Mouse (Mus musculus) left cerebral cortex, postnatal 4 days (tissue): ENCODE measurements at regions not wholly inside any gene's neighbourhood (a gene's known extent, or its start where the extent isn't known, plus 50 kb on each side); places are given as distances from the start of the nearest gene placed in this dataset.

Experiments
- DNase-seq: peaks from one replicate; pipeline ENCODE4 v3.0.0-alpha.2; 2022
- intact Hi-C: fragments of 180-260 bp; cut with DNase I; formaldehyde crosslinking; loops from one replicate; pipeline ENCODE4 v1.15.1; 2025

DNA sequence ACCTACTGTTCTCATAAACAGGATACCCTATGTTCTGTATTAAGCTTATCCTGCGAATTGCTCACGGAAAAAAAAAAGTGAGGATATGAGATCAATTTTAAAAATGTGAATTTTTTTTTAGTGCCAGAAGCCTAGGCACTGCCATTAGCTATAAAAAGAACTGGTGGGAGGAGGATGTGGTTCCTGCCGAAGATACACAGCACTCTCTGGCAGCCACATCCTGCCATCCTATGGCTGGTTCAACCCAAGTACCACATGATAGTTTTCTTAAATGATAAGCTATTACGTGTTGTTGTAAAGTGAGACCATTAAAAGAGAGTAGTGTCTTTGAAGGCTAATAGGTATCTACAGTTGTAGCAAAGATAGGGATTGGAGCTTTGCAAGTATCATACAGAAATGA, 58.2 kb upstream of the Ppp3ca start:
- intact Hi-C loops, result no loop called here
- DNase-seq, result no peak

DNA sequence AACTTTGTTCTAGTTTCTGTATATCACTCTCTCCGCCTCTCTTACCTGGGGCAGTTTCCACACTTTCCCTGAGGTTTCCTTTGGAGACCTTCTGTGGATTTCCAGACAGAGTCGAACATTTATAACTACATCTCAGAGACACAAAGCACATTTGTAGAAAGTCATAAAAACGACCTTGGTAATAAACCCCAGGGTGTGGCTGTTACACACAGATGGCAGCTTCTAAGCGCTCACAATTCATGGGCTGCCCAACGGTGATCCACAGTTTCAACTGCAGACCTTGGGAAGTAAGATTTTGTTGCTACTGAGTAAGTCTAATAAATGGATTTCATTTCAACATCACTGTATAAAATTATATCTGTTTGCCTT, 59.4 kb upstream of the Ppp3ca start:
- no peak for DNase-seq
- intact Hi-C loops, result no loop called here

DNA sequence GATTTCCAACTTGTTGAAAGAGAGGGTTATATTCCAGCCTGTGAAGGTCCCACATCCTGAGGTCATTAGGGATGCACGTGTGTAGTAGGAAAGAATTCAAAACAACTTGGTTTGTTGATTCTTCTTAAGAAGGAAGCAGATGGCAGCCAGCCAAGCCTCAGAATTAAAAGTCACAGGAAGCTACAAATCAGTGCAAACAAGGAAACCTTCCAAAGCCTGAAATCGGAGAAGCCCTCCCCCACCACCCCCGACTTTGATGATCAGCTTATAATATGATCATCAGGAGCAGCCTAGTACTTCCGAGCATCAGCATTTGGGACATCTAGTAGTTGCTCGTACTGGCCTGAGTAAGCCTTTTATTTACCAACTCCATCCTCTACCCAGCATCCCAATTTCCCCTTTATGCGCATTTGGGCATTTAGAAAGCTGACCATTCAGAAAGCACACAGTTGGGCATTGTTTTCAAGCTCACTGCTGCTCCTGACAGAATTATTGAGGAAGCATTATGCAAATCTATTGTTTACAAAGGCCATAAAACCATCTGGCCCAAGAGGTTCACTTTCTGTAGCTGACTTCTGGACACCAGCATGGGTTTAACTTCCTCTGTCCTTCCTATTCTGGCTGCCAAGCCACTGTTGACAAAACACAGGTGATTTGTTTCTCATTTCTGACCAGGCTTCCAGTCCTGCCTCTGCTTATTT, 59.9 kb upstream of the Ppp3ca start:
- peak; percentile 6 for DNase-seq
- intact Hi-C loops, result no loop called here

DNA sequence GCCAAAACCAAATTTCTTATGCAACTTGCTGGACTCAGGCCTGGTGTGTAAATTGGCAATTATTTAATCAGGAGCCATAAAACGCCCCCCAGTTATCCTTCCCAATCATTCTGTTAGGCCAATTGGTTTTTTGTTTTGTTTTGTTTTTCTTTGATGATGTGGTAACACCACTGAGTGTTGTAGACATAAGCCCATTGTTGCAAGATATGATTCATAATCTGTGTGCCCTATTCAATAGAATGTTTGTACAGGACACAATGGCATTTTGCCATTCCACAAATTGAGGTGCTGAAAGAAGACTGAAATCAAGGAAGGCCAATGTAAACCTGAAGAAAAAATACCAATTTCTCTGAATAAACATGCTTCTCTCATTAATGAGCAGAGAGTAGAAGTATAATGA, 68.2 kb upstream of the Ppp3ca start:
- intact Hi-C loops, result no loop called here
- DNase-seq, result no peak

DNA sequence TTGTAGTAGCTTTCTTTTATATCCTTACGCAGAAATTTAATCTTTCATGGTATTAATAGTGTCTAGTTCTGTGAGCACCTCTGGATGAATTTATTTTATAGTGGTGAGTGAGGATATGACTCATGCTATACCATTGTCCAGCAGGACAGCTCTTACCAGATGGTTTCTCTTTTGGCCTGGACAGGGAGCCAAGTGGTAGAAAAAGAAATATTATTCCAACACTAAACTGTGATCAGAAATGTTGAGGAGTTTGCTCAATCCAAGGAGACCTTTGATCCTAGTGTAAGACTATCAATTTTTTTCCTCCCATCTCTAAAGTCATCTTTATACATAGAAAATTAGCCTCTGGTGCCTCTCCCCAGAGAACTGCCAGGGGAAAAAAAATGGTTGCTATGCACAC, 86.0 kb upstream of the Ppp3ca start:
- intact Hi-C loops, result no loop called here
- no peak for DNase-seq

DNA sequence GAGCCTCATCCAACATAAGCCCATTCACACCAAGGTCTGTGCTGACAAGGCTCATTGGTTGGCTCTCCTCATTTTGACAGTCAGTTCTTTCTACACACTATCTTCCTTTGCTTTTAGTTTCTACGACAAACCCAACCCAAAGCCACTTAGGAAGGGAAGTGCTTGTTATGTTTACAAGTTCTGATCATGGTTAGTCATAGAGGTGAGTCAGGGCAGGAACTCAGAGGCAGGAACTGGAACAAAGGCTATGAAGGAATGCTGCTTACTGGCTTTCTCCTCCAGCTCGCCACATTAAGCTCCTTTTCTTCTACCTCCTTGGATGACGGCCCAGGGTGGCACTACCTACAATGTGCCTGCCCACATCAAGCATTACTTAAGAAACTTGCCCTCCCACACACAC, 91.9 kb upstream of the Ppp3ca start:
- DNase-seq, result no peak
- intact Hi-C loops, result no loop called here

DNA sequence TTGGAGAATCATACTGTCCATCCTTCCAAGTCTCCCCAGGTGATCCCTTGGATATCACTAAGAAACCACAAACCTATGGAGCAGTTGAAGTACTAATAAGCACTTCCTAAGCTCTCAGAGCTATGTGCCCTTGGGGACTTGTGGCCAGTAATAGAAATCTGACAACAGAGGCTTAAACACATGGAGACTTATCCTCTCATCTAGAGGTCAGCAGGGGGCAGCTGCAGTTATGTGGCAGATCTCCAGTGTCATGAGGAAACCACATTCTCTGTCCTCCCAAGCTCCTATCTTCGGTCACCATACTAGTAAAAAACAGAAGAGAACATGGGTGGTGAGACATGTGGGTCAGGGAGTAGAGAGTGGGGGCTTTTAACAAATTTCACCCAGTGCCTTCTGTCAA, 99.4 kb upstream of the Ppp3ca start:
- intact Hi-C loops, result no loop called here
- no peak for DNase-seq

DNA sequence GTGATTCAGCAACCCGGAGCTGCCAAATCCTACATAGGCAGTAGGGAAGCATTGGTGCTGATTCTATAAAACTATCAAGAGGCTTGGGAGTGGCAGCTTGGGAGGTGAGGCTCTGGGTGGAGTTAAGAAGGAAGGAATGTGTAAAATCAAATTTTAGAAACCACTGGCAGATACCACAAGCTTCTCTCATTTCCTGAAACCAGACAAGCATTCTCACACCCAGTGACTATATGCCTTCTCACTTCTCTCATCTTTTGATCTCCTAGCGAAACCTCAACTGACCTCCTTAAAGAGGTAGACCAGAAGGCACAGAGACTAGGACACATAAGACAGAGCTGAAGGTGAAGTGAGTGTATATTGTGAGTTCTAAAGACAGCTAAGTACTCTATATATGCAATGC, 113.4 kb upstream of the Ppp3ca start:
- intact Hi-C loops, result no loop called here
- no peak for DNase-seq

DNA sequence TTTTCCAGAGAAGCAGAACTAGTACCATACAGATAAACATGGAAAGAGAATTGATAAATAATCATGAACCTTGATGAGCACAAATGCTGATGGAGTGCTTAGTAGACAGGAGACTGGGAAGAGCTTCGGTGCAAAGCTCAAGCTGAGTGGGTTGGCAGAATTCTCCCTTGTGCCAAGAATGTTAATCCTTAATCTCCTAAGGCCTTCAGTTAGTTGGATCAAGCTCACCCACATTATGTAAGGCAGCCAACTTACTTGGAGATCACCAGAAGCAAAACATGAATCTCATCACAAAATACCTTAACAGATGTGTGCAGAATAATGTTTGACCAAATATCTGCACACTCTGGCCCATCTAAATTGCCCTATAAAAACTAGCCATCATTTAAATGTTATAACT, 120.5 kb upstream of the Ppp3ca start:
- intact Hi-C loops, result no loop called here
- no peak for DNase-seq

DNA sequence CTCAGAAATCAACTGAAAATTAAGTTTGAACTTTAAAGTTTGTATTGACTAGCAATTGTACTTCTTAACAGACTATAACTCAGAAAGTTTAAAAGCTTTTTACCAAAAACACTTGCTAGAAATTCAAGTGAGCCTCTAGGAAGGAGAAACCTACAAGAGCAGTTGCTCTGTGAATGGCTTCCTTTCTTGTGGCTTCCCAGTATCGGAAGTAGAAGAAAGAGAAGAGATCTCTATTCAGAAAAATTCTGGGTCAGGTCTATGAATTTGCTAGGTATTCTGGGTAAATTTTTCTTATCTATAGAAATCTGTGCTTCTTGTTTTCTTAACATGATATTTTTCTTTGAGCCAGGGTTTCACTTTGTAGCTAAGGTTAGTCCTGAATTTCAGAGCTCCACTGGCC, 138.3 kb upstream of the Ppp3ca start:
- no peak for DNase-seq
- intact Hi-C loops, result no loop called here

DNA sequence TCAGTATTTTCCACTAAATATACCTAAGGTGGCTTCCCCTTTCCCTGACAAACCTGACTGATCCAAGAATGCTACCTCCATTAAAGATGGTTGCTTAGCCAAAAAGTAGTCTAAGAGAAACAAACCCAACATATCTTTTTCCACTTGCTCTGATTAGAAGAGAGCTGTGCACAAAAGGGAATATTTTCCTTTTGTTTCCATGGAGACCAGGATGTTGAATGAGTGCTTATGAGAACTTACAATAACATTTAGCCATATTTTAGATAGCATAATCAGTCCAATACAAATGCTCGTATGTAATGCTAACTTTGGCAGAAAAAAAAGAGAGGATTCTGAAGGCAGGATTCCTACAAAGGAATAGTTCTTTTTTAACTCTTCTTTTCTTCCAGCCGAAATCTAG, 161.3 kb upstream of the Ppp3ca start:
- DNase-seq, result no peak
- intact Hi-C loops, result no loop called here

DNA sequence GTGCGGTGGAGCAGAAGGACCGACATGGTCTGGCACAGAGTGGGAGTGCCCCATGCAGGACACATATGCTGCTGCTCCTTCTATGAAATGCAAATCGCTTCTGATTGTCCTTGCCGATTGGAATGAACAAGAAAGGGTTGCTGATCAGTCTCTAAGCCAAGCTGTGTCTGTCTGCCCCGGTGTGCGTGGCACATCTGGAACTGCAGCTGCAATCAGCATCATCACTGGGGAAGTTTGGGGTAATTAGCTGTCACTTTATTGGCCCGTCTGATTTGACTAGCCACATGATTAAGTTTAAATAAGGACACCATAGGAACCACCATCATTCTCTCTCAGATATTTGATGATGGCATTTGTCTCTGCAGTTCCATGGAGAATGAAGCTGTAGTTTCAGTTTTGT, 162.9 kb upstream of the Ppp3ca start:
- DNase-seq, result peak; percentile 2
- intact Hi-C loops, result no loop called here

DNA sequence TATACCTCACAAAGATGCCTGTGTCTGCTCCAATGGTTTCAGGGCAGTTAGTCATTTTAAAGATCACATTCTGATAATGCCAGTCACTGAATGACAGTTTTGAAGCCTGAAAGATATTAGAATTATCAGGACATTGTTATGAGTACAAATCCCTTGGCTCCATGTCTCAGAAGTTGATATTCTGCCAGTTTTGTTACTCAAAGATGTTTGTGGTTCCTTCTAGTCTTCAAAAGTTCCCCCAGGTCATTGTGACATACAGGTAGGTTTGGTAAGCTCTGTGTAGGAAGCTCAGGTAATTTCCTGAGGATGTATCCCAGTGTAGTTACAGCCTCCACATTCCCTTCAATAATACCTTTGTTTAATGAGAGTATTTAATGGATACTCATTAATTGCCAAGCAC, 169.0 kb upstream of the Bank1 start:
- no peak for DNase-seq
- intact Hi-C loops, result no loop called here

DNA sequence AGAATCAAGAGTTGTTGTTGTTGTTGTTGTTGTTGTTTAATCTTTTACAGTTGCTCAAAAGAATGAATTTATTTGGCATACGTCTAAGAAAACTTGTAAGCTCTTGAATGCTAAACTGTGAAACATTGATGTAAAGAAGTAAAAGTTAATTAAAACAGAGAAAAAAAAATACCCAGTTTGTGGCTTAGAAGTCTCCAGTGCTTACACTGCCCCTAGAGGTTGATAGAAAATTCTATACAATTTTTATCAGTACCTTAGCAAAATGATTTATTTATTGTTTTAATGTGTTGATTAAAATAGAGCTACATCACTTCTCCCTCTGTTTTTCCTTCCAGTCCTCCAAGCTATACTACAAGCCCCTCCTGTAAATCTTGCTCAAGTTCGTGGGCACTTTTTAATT, 165.8 kb upstream of the Bank1 start:
- intact Hi-C loops, result no loop called here
- DNase-seq, result no peak

DNA sequence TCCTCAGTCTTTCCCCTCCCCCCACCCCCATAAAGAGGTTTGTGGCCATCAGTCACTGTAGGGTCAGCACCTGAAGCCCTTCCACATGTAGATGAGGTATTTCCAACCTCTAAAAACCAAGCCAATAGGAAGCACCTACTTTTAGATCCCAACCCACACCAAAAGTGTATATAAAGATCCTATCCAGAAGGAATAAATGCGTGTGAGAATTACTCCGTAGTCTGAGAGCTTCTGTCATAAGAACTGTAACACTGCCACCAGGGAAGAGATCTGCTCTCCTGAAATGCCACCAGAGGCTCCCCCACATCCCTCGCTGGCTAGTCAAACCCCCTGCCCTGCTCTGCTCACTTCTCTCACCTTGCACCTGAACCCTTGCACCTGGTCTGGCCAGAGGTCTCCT, 145.8 kb upstream of the Bank1 start:
- intact Hi-C loops, result no loop called here
- no peak for DNase-seq

DNA sequence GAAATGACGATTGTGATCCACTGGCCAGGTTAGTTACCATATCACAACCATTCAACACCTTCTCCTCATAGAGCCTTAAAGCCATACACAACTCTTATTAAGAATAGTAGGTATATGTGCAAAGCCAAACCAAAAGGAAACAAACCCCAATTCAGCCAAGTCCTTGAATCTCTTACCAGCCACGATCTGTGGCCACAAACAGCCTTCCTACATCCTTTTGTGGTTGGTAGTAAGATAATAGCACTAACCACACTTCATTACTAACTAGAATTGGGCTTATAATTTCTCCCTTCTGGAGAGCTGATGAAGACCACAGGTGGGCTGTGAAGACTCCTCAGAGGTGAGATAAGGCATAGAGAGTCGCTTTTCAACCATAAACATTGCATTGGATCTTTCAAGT, 136.9 kb upstream of the Bank1 start:
- intact Hi-C loops, result no loop called here
- DNase-seq, result no peak

DNA sequence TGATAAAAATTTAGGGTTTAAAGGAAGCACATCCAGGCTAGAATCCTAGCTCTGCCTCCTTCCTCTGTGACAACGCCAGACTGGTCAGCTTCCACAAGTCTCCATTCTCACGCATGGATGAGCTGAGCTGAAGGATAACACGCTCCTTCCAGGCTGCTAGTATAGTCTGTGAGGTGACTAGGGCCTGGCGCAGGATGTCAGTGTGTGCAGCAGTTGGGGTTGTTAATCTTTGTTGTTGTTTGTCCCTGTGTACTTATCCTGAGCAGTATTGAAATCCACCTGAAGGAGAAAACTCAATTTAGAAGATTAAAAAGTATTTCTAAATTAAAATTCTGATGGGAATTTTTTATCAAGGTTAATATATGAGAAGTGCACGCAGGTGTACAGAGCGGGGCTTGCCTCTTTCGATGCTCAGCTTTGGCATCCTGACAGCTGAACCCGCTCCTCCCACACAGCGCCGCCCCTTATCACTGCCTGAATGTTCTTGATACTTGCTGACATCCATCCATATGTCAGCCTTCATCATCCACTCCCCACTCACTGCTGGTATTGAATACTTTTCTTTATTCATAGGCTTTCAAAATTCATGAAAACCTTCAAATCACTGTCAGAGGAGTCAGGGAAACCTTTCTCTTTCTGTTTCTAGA, 130.7 kb upstream of the Bank1 start:
- intact Hi-C loops, result no loop called here
- DNase-seq, result peak; percentile 56

DNA sequence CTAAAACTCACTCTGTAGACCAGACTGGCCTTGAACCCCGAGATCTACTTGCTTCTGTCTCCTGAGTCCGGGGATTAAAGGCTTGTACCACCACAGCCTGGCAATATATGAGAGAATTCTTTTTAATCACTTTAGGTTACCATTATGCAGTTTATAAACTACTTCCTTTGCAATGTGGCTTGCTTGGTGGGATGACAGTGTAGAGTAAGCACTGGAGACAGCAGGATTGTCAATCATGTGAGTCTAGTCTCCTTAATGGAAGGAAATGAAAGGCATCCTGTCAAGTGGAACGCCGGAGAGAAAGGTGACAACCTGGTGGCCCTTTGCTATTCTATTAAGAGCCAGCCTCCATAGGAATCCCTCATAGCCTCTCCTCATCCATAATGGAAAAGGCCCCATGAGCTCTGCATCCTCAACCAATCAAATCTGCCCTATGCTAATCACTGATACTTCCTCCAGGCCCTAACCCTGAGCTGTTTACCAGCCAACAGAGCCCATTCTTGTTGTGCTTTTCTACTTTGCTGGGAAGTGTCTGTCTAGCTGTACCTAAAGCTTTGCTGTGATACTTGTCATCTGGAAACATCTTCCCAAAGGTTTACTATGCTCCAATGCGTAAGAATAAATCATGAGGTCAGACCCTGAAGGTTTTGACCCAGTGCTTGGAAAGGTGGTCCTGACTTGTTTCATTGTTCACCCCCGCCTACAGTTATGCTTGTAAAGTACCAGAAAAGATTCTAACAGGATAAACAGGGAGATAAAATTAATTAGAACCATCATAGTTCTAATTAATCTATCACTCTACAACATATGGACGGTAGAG, 130.0 kb upstream of the Bank1 start:
- no peak for DNase-seq
- intact Hi-C loops, result no loop called here

DNA sequence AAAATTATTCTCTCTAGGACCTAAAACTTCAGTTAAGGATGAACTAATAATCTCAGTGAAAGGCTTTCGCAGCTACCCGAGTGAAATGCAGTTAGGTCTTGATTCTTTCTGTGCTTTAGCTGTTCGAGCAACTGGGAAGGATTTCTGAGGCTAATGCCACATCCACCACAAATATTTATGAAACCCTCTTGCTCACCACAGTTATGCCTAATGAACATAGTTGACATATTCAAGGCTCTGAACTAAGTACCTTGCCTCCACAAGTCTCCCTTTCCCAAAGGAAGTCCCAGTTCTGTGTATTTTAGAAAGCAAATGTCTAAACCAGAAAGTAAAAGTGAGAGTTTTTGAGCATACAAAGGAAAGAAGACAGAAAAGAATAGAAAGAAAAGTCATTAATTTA, 129.1 kb upstream of the Bank1 start:
- intact Hi-C loops, result no loop called here
- no peak for DNase-seq

DNA sequence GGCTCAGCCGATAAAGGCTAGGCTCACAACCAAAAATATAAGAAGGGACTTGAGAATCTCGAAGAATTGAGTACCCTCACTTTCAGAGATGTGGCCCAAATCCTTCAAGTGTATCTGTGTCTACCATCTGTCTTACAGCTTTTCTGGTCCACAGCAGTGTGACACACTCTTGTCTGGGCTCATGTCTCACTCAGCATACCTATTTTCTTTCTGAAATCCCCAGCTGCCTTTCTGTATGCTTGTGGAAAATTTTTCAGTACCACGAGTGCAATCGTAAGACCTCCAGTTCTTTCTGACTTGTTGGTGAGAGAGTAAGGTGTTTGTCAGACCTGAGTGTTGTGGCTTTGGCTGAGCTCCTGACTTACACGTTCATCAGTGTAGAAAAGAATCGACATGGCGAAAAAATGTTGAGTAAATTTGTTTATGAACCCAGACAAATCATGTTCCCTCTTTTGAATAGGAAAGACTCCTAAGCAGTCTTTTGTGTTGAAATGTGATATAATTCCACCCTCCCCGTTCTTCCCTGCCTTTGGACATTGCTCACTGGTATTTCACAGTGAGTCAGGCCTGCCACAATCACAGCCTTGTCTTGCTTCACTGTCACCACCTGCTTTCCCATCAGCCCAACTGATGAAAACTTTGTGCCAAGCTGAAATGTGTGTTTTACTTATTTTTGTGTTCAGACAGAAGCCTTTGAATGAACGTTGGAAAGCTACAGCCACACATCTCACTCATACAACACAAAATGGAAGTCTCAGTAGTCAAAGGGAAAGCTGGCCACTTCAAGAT, 125.3 kb upstream of the Bank1 start:
- intact Hi-C loops, result no loop called here
- DNase-seq, result no peak

DNA sequence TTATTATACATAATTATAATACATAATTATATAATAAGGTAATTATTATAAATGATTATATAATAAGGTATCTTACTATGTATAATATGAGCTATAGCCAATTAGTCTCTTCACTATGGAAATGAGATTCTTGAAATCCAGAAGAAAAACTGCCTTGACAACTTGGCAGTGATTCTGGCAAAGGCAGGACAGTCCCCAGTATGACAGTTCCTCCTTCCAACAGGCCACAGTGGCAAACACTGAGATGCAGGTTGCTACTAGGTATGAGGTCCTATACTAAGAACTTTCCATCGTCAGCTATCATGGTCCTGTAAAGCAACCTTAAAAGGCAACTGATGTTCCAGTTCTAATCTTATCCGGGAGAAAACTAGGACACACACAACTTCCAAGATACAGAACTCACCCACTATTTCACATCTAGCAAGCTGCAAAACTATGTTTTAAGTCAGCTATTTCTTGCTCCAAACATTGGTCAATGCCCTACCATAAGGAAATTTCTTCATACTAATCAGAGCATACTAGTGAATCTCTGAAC, 124.6 kb upstream of the Bank1 start:
- no peak for DNase-seq
- intact Hi-C loops, result no loop called here
